Mouse (Mus musculus) Patski (cell line): ENCODE measurements around the gene Vgll4. TPM values are rescaled to one million over a fixed set of nuclear protein-coding genes. Genes with fewer than 3 reads are reported as not detected.

Source experiments
- ATAC-seq: fragments of 100-300 bp; one replicate; pipeline ENCODE4 v1.8.0; 2021
- CTCF ChIA-PET: fragments of 350-600 bp; sonication (Branson Sonifier 250); formaldehyde crosslinking; loops from one replicate; lab custom pipeline; 2022; ENCODE audit warnings: inconsistent platforms; lab: Charles Lee
- POLR2A ChIA-PET: fragments of 350-600 bp; sonication (Branson Sonifier 250); formaldehyde crosslinking; loops from one replicate; lab custom pipeline; 2022; ENCODE audit warnings: antibody characterized with exemption, inconsistent platforms; lab: Charles Lee
- DNase-seq: peaks from one replicate; pipeline ENCODE4 v3.0.0-alpha.2; 2011; ENCODE audit warnings: low read depth, low spot score
- H3K27me3 ChIP-seq: fragments of 371-371 bp; one replicate; pipeline ENCODE4 v1.5.1; 2021
- CTCF ChIP-seq: fragments of 100-300 bp; IDR thresholded peaks from one replicate; pipeline ENCODE4 v1.5.1; 2021
- in situ Hi-C: fragments of 300-500 bp; cut with MboI; formaldehyde crosslinking; loops from 3 replicates; pipeline ENCODE4 v1.11.1; 2018; ENCODE audit warnings: low pct_unique_long_range_greater_than_20kb, mixed read lengths
- polyA plus RNA-seq: library from polyadenylated mRNA; unstranded; gene quantifications from one replicate; pipeline ENCODE4 v1.2.3, GENCODE M21; 2021

The Vgll4 gene
- polyA plus RNA-seq, 1 experiment from 2014 or later = 98.0 TPM

DNA sequence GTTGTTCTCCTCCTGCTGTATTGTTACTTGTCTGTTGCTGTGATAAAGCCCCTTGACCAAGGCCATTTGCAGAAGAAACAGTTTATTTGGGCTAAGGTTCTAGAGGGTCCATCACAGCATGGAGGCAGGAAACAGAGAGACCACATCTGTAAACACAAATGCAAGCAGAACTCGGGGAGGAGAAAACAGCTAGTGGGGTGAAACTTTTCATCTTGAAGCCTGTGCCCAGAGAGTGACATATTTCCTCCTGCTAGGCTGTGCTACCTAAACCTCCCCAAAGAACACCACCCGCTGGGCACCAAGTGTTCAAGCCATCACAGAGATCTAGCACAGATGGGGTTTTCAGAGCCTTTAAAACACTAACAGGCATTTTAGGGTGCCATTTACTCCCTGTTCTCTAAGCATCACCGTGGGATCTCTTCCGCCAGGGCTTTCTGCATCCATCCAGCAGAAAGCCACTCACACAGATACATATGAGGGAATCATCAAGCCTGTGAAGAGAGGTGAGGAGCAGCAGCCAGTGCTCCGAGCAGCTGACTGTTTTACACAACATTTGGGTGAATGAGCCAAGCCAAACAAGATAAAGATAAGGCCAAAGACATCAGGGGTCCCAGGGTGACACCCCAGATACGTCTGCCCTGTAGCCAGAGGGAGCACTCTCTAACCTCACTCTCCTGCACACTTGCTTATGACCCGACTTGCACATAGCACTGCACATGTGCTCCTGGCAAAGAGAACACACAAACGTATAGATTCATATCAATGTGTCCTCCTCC lies 64.4 kb downstream of the Vgll4 start:
- ChIA-PET CTCF (no interaction called here), POLR2A (no interaction called here)
- in situ Hi-C loops = no loop called here
- ATAC-seq = no peak
- no peak for TF ChIP-seq CTCF
- H3K27me3 ChIP-seq = no peaks in the 10 kb centered on the region
- no peak for DNase-seq

DNA sequence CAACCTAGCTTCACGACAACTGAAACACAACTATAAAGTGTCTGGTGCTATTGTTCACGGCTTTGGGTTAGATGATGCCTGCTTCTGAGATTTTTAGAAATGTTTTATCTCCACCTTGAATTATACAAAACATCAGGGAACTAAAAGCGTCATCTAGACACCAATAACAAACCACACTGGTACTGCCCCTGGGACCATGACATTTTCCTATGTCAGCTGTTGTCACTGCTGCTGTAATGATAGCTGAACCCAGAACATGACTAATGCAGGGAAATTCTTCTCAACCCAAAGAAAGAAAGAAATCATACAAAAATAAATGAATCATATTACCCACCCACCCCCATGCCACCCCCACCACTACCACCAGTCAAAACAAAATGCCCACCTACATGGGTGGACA lies 65.0 kb downstream of the Vgll4 start:
- no peak for ATAC-seq
- DNase-seq = no peak
- in situ Hi-C loops = no loop called here
- ChIA-PET POLR2A (no interaction called here), CTCF (interaction anchor here (0.7 kb wide), 1 partner anchor 11 kb away, joined by 3 read pairs; no protein-coding TSS in a partner anchor)
- no peaks in the 10 kb centered on the region for H3K27me3 ChIP-seq
- no peak for TF ChIP-seq CTCF

DNA sequence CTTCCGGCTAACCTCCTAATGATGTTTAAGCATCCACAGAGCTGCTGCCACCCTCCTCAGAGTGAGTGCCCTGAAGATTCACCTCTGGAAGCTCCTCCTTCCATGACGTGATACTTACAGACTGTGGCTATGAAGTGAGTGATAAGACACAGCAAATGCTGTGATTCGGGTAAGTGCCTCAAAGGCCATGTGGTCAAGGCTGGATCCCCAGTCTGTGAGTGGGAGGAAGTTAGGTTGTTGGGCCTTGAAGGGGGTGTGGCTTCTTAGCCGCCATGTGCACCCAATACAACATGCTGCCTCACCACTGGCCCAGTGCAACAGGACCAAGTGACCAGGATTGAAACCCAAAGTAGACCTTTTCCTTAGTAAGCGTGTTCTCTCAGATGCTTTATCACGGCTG lies 65.6 kb downstream of the Vgll4 start:
- no peaks in the 10 kb centered on the region for H3K27me3 ChIP-seq
- in situ Hi-C loops = no loop called here
- CTCF ChIA-PET = interaction anchor here (0.7 kb wide), 1 partner anchor 12 kb away, joined by 3 read pairs; no protein-coding TSS in a partner anchor
- DNase-seq = no peak
- no peak for ATAC-seq
- POLR2A ChIA-PET = no interaction called here
- TF ChIP-seq CTCF = no peak

DNA sequence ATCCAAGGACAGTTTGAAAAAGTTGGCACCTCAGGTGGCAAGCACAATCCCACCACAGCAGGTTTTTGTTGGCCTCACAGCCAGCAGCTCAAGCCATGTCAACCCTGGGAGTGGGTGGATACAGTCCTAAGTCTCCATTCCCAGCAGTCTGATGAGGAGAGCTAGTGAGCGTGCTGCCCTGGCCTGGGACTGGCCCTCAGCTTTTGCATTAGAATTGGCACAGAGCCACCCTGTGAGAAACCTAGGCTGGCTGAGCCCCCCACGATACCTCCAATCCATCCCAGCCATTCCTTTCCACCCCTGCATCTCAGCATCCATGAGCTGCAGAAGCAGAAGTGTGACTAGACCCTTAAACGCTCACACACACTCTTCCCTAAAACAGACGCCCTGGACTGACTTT lies 67.9 kb downstream of the Vgll4 start:
- TF ChIP-seq CTCF = no peak
- no peak for ATAC-seq
- CTCF ChIA-PET = no interaction called here
- DNase-seq = no peak
- H3K27me3 ChIP-seq = no peaks in the 10 kb centered on the region
- in situ Hi-C loops = no loop called here
- POLR2A ChIA-PET = no interaction called here

DNA sequence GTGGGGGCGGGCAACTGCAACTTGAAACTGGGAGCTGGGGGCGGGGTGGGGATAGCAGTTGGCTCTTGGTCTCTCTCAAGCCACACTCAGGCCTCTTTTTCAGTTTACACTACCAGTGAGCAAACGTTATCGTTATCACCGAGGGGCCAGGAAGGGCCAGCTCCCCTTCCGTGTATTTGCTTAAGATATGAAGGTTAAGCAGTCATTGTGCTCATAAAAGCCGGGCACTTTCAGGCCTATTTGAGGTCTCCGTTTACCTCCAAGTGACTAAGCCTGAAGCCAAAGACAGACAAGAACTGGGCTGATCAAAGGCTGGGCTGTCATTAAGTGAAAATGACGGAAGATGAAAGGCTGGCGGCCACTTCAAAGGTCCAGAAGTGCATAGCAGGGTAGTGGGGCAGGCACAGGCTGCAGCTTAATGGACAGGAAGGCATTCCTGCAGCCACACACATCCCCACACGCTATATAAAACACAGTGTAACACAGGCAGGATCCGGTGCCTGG lies 68.4 kb downstream of the Vgll4 start:
- ChIA-PET CTCF (no interaction called here), POLR2A (interaction anchor here (0.6 kb wide), 1 partner anchor 93 kb away, joined by 3 read pairs; no protein-coding TSS in a partner anchor)
- ATAC-seq (no peak), DNase-seq (no peak)
- no peaks in the 10 kb centered on the region for H3K27me3 ChIP-seq
- TF ChIP-seq CTCF = no peak
- in situ Hi-C loops = no loop called here

DNA sequence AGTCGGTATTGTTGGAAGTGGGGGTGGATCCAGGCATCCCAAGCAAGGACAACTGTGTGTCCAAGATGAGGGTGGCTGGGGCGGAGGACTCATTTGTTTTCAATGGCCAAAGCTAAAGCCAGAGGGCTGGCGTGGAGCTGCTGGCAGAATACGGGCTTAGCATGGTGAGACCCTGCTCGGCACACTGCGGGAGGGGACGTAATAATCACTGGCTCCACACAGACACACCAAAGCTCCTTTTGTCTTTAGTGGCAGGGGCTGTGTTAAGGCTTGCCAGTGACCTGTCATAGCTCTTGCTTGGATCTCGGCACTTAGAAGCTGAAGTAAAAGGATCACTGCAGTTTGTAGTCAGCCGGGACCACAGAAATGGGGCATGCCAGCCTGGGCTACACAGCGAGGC lies 69.6 kb downstream of the Vgll4 start:
- ChIA-PET POLR2A (no interaction called here), CTCF (interaction anchor here (1.3 kb wide), 1 partner anchor 9 kb away, joined by 5 read pairs; no protein-coding TSS in a partner anchor)
- no peaks in the 10 kb centered on the region for H3K27me3 ChIP-seq
- no peak for TF ChIP-seq CTCF
- DNase-seq = no peak
- no peak for ATAC-seq
- in situ Hi-C loops = no loop called here

DNA sequence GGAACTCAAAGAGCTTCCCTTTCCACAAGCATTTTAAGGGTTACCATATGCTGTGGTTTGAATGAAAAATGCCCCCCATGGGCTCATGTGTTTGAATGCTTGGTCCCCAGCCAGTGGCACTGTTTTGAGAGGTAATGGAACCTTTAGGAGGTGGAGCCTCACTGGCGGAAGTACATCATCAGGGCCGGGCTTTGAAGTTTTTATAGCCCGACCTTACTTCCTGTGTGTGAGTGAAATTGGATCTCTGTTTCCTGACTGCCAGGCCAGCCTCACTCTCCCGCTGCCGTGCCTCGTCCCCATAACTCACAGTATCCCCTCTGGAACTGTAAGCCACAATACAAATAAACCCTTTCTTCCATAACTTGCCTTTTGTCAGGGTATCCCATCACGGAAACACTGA lies 70.1 kb downstream of the Vgll4 start:
- ATAC-seq = no peak
- in situ Hi-C loops = no loop called here
- CTCF ChIA-PET = interaction anchor here (1.3 kb wide), 1 partner anchor 9 kb away, joined by 5 read pairs; no protein-coding TSS in a partner anchor
- no peak for DNase-seq
- no peaks in the 10 kb centered on the region for H3K27me3 ChIP-seq
- no peak for TF ChIP-seq CTCF
- POLR2A ChIA-PET = no interaction called here

DNA sequence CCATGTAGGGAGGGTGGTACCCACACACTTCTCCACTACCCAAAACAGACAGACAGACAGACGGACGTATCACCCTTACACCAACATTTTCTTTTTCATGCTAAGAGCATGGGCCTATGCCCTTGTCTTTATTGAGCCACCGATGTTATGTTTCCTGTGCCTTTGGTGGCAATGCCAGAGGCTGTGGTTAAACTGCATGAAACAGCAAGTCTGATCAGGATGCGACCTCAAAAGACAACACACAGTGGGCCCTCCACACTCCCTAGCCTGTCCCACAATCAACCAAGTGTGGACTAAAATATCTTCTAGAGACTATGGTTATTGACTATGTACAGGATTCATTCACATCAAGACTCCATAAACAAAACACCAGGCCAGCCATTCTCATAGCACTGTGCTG lies 70.8 kb downstream of the Vgll4 start:
- no peak for ATAC-seq
- POLR2A ChIA-PET = no interaction called here
- TF ChIP-seq CTCF = no peak
- in situ Hi-C loops = no loop called here
- CTCF ChIA-PET = no interaction called here
- no peak for DNase-seq
- H3K27me3 ChIP-seq = no peaks in the 10 kb centered on the region

DNA sequence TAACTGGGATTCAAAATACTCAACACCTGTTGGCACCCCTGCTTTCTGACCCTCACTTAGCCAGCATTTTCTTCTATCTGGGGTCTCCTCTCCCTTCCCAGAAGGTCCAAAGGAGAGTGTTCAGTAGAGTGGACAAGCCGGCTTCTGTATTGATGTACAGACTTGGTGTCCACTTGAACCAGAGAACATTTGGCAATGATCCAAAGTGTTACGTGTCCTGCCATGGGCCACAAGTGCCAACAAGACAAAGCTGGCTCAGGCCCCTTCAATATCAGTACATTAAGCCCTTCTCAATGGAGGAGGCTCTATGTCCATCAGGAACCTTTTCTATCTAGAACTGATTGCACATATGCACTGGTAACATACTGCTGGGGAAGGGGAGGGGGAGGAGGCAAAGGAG lies 73.5 kb downstream of the Vgll4 start:
- TF ChIP-seq CTCF = no peak
- POLR2A ChIA-PET = no interaction called here
- CTCF ChIA-PET = no interaction called here
- H3K27me3 ChIP-seq = no peaks in the 10 kb centered on the region
- in situ Hi-C loops = no loop called here
- DNase-seq = no peak
- ATAC-seq = no peak

DNA sequence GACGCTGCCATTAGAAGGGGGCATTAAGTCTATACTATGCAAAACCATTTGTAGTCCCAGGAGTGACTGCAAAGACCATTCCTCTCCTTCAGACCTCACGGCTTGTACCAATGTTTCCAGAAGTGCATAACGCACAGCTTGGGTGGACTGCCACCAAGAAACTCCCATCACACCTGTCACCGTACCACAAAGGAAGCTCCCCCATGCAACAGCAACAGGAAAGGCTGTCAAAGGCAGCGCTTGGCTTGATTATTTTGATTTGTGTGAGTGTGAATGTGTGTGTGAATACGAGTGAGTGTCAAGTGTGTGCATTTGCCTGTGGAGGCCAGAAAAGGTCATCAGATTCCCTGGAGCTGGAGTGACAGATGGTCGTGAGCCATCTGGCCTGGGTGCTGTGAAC lies 74.6 kb downstream of the Vgll4 start:
- DNase-seq (no peak), ATAC-seq (no peak)
- ChIA-PET CTCF (interaction anchor here (1.0 to 1.5 kb wide), 3 partner anchors 25 to 171 kb away, joined by 3 to 4 read pairs (median 3); no protein-coding TSS in a partner anchor), POLR2A (no interaction called here)
- no peaks in the 10 kb centered on the region for H3K27me3 ChIP-seq
- TF ChIP-seq CTCF = no peak
- in situ Hi-C loops = no loop called here

DNA sequence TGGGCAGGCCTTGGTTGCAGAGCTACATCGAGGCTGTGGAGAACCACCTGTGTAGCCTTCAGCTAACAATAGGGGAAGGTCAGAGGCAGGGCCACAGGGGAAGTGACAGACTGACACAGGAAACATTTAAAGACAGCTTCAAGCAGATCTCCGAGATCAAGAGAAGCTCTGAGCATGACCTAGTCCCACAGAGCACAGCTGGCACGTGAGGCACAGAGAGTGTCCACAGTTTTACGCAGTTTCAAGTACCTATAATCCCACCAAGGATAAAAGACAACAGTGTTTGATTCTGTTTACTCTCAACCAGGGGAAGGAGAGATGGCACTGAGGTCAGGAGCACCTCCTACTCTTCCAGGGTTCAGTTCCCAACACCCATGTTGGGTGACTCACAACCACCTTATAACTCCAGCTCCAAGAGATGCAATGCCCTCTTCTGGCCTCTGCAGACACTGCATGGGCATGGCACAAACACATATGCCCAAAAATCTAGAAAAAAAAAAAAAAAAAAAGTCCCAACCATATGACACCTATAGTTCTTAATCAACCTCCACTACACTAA lies 75.2 kb downstream of the Vgll4 start:
- POLR2A ChIA-PET = interaction anchor here (0.6 kb wide), 1 partner anchor 136 kb away, joined by 3 read pairs; no protein-coding TSS in a partner anchor
- in situ Hi-C loops = no loop called here

More for the DNA sequence above, 75.2 kb downstream of the Vgll4 start:
- CTCF ChIA-PET = interaction anchor here (1.0 to 1.5 kb wide), 6 partner anchors 21 to 171 kb away, joined by 3 to 4 read pairs (median 4); no protein-coding TSS in a partner anchor
- no peak for ATAC-seq
- H3K27me3 ChIP-seq = no peaks in the 10 kb centered on the region
- DNase-seq = no peak
- TF ChIP-seq CTCF = no peak
